Mouse (Mus musculus) kidney, postnatal 0 days (tissue): ENCODE measurements around the gene Mitf. TPM values are rescaled to one million over a fixed set of nuclear protein-coding genes. Genes with fewer than 3 reads are reported as not detected.

Experiments used
- ATAC-seq: fragments of 200-750 bp; cut with Nextera tagmentation; replicated peaks from 2 replicates; pipeline ENCODE4 v1.8.0; 2017; ENCODE audit warnings: low read depth, moderate number of reproducible peaks, moderate TSS enrichment, moderate library complexity; ENCODE audit not compliant: low FRiP score
- DNase-seq: peaks from one replicate; pipeline ENCODE4 v3.0.0-alpha.2; 2016; ENCODE audit warnings: low spot score
- H3K27ac ChIP-seq: fragments of 300-500 bp; sonication (generic); 2 replicates; pipeline ENCODE4 v1.5.1; 2014; ENCODE audit warnings: mild to moderate bottlenecking
- H3K27me3 ChIP-seq: fragments of 300-500 bp; sonication (generic); 2 replicates; pipeline ENCODE4 v1.6.1; 2014; ENCODE audit warnings: low read length, mixed read lengths; ENCODE audit not compliant: insufficient read depth
- H3K36me3 ChIP-seq: fragments of 300-500 bp; sonication (generic); 2 replicates; pipeline ENCODE4 v1.6.1; 2014; ENCODE audit warnings: low read length, mixed read lengths; ENCODE audit not compliant: insufficient read depth
- H3K4me1 ChIP-seq: fragments of 300-500 bp; sonication (generic); replicated peaks from 2 replicates; pipeline ENCODE4 v1.6.1; 2014; ENCODE audit warnings: antibody characterized with exemption, low read length, mixed read lengths; ENCODE audit not compliant: insufficient read depth
- H3K4me2 ChIP-seq: fragments of 300-500 bp; sonication (generic); 2 replicates; pipeline ENCODE4 v1.6.1; 2014; ENCODE audit warnings: mild to moderate bottlenecking, low read length, moderate library complexity, mixed read lengths
- H3K4me3 ChIP-seq: fragments of 300-500 bp; sonication (generic); replicated peaks from 2 replicates; pipeline ENCODE4 v1.5.1; 2014; ENCODE audit warnings: low read depth, low read length
- H3K9ac ChIP-seq: fragments of 300-500 bp; sonication (generic); 2 replicates; pipeline ENCODE4 v1.6.1; 2014; ENCODE audit warnings: low read depth, low read length
- H3K9me3 ChIP-seq: fragments of 300-500 bp; sonication (generic); replicated peaks from 2 replicates; pipeline ENCODE4 v1.6.1; 2016; ENCODE audit warnings: low read length, inconsistent platforms, mixed read lengths
- CTCF ChIP-seq: IDR thresholded peaks from 2 replicates; pipeline ENCODE4 v1.5.1; 2016; ENCODE audit warnings: antibody characterized with exemption, low read depth, mild to moderate bottlenecking, moderate library complexity
- WGBS: fragments of 180-500 bp; shearing (Covaris S2); extraction: QIAGEN DNeasy Blood & Tissue Kit; methylation state at CpG from one replicate; pipeline ENCODE4 v1.1.7; 2014; 5-methylcytosine and 5-hydroxymethylcytosine counted together
- polyA plus RNA-seq: library from polyadenylated mRNA; unstranded; fragments of >200 nt; fragmentation: Nextera tagmentation; extraction: Ambion mirVana; gene quantifications from 2 replicates; pipeline ENCODE4 v1.2.1, GENCODE M21; 2015

Gene Mitf
- polyA plus RNA-seq = 6.8 and 7.5 TPM in 2 replicates

DNA sequence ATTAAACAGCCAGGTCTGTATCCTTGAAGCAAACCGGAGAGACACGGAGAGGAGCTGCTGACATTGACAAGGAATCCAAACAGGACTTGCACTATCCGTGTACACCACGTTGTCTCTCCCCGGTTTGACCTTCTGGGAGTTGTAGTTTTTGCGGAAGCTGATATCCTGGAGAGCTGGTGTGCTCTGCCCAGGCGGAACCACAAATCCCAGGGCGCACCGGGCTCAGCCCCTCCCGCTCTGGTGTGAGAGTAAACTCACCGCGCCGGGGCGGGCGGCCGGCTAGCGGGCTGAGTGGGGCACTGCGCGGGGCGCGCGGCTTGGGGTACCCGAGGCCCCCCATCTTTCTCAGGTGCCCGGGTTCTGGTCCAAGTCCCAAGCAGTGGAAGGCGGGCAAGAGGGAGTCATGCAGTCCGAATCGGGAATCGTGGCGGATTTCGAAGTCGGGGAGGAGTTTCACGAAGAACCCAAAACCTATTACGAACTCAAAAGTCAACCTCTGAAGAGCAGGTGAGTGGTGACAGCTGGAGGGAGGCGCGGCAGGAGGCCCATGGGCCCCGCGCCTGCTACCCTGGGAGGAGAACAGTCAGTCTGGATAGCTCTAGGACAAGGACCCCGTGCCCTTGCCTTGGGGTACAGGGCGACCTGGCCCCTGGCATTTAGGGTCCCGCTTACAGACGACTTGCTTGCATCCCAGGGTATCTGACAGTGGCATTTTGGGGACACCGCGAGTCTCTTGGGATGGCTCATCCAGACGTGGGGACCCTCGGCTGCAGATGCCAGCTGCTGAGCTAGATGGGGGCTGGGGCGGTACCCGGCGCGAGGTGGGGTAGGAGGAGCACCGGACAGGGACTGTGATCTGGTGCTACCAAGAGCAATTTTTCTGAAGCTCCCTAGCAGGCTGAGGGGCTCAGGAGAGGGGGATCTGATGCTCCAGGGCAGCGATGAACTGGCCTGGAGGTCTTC is at the start of gene Mitf:
Gene Mitf (plus strand): TSS at position 272 of the 963 bp plus-strand sequence.
- WGBS = under 1% methylated on average over 51 of the region's 51 CpGs
- Histone ChIP-seq H3K9ac (peak within 1 kb of the TSS; percentile 63), H3K4me2 (peak within 1 kb of the TSS; percentile 100), H3K27me3 (no peaks in the 10 kb centered on the region), H3K4me1 (peaks cover 6% of the 10 kb centered on the region; the same call in 1 of the 2 replicates), H3K4me3 (peak within 1 kb of the TSS; percentile 73), H3K9me3 (no peaks in the 10 kb centered on the region), H3K36me3 (no peaks in the 10 kb centered on the region), H3K27ac (no peak within 1 kb of the TSS)
- no peak for TF ChIP-seq CTCF
- DNase-seq (peak; percentile 97), ATAC-seq (peak; percentile 98)

DNA sequence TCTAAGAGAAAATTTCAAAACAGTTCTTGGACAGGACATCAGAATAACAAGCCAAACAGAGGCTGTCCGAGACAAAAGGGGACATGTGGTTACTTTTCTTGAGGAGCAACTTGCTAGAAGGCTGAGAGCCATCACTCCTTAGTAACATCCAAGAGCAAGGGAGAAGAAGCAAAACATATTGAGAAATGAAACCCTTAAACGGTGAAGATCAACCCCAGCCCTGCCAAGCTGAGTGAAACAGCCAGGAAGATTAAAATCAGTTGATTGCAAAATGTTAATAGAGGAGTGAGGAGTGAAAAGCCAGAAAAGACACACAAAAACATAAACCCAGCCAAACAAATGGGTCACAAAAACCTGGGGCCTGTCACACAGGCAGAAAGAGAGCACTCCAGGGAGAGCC is 49.5 kb upstream of the Mitf start:
- Histone ChIP-seq H3K4me2 (no peak overlapping the region), H3K4me3 (no peak overlapping the region), H3K4me1 (no peaks in the 10 kb centered on the region), H3K9me3 (no peaks in the 10 kb centered on the region), H3K36me3 (no peaks in the 10 kb centered on the region), H3K9ac (no peak overlapping the region), H3K27me3 (no peaks in the 10 kb centered on the region), H3K27ac (no peak overlapping the region)
- ATAC-seq (no peak), DNase-seq (no peak)
- 72% methylated on average over 2 of the region's 2 CpGs for WGBS
- TF ChIP-seq CTCF = no peak

DNA sequence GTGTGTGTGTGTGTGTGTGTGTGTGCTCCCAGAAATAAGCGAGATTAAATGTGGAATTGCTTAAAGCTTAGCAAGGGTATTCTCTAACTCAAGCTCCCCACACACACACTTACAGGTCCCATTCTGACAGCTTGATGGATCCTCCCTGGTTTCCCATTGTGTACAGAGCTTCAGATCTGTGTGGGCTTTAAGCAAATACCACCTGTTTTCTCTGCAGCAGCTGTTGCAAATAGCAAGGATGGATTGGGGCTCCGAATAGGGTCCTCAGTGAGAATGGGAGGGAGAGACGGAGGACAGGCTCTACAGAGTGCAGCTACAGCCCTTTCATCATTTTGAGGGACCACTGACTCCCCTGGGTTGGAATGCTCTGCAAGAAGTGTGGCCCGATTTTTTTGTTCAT is 48.0 kb upstream of the Mitf start:
- Histone ChIP-seq H3K9me3 (no peaks in the 10 kb centered on the region), H3K27ac (no peak overlapping the region), H3K4me2 (no peak overlapping the region), H3K27me3 (no peaks in the 10 kb centered on the region), H3K9ac (no peak overlapping the region), H3K4me3 (no peak overlapping the region), H3K4me1 (no peaks in the 10 kb centered on the region), H3K36me3 (no peaks in the 10 kb centered on the region)
- TF ChIP-seq CTCF = no peak
- DNase-seq = no peak
- WGBS = 51% methylated on average over 4 of the region's 4 CpGs
- no peak for ATAC-seq

DNA sequence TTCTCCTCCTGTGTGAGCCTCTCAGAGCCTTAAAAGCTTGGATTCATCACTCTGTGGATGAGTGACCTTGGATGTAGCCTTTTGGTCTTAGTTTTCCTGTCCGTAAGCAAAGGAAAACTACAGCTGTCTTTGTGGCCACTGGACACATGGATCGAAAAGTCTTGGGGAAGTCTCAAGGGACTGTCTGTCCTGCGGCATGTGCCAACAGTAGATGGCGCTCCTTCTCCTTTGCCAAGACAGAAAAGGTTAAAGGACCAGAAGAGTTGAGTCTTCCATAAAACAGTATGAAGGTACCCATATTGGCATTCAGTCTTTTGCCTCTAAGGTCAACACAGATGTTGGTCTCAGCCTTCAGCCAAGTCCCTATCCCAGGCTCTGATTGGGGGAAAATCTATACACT is 47.6 kb upstream of the Mitf start:
- Histone ChIP-seq H3K36me3 (no peaks in the 10 kb centered on the region), H3K27me3 (no peaks in the 10 kb centered on the region), H3K27ac (no peak overlapping the region), H3K4me3 (no peak overlapping the region), H3K4me2 (no peak overlapping the region), H3K9me3 (no peaks in the 10 kb centered on the region), H3K9ac (no peak overlapping the region), H3K4me1 (no peaks in the 10 kb centered on the region)
- peak; percentile 78 for DNase-seq
- peak; percentile 86 for TF ChIP-seq CTCF
- 14% methylated on average over 4 of the region's 4 CpGs for WGBS
- ATAC-seq = no peak

DNA sequence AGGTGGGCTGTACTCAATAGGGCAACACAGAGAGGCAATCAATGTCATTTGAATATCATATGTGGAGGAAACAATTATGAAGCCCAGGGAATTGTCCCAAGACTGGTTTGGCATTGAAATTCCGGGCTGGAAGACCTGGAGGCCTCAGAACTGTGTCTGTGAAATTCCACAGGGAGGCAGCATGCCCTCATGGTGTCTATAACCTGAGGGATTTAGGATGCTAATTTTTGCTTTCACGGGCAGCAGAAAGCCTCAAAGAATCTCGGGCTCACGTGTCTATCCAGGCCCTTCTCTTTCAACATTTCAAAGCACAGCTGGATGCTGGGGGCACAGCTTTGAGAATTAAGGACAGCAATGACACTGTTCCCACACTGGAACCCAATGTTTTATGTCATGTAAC is 45.5 kb upstream of the Mitf start:
- ATAC-seq = no peak
- H3K27me3 ChIP-seq = no peaks in the 10 kb centered on the region
- no peaks in the 10 kb centered on the region for H3K9me3 ChIP-seq
- no peak overlapping the region for H3K9ac ChIP-seq
- no peak overlapping the region for H3K4me2 ChIP-seq
- H3K36me3 ChIP-seq = no peaks in the 10 kb centered on the region
- H3K4me1 ChIP-seq = no peaks in the 10 kb centered on the region
- WGBS = 6% methylated on average over 4 of the region's 4 CpGs
- DNase-seq = peak; percentile 57
- H3K27ac ChIP-seq = no peak overlapping the region
- H3K4me3 ChIP-seq = no peak overlapping the region
- TF ChIP-seq CTCF = peak; percentile 80

DNA sequence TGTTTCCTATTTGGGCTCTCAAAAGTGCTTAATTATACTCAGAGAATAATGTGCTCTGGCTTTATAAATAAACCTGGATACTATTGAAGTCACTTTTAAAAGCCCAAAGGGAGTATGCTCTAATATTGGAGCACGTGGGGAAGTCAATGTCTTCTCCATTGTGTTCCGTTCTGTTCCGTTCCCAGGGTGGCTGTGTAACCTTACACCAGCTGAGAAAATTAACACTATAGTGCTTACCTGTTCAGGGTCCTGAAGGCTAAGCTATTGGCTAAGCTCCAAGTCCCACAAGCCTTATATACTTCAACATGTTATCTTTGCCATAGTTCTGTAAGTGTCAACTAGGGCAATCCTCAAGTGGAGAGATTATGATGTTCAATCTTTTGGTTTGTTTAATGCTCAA is 42.9 kb upstream of the Mitf start:
- Histone ChIP-seq H3K9ac (no peak overlapping the region), H3K4me1 (no peaks in the 10 kb centered on the region), H3K9me3 (no peaks in the 10 kb centered on the region), H3K27me3 (no peaks in the 10 kb centered on the region), H3K4me3 (no peak overlapping the region), H3K27ac (no peak overlapping the region), H3K36me3 (no peaks in the 10 kb centered on the region), H3K4me2 (no peak overlapping the region)
- 17% methylated on average over 3 of the region's 3 CpGs for WGBS
- TF ChIP-seq CTCF = no peak
- ATAC-seq = no peak
- DNase-seq = no peak
